Mouse (Mus musculus) induced T-regulatory cell, adult 2 months (primary cell): ENCODE data around the gene Slc25a13.

ENCODE experiments used
- DNase-seq: peaks from one replicate; pipeline ENCODE4 v3.0.0-alpha.2; 2012; ENCODE audit warnings: low read depth

Slc25a13 gene

GRCm38 (mm10) chr6:6112767-6113528, 104.0 kb downstream of the Slc25a13 start:
- no peak for DNase-seq

GRCm38 (mm10) chr6:6107419-6107966, 109.5 kb downstream of the Slc25a13 start:
- no peak for DNase-seq

- DNase-seq, result no peak
Measured at GRCm38 (mm10) chr6:6105586-6105985, 111.4 kb downstream of the Slc25a13 start.

GRCm38 (mm10) chr6:6103469-6103868, 113.5 kb downstream of the Slc25a13 start:
- no peak for DNase-seq

GRCm38 (mm10) chr6:6101605-6102004, 115.4 kb downstream of the Slc25a13 start:
- no peak for DNase-seq

GRCm38 (mm10) chr6:6100892-6101480, 116.0 kb downstream of the Slc25a13 start:
- no peak for DNase-seq

- DNase-seq, result no peak
Measured at GRCm38 (mm10) chr6:6093978-6094377, 123.0 kb downstream of the Slc25a13 start.

- no peak for DNase-seq
Measured at GRCm38 (mm10) chr6:6093522-6093921, 123.5 kb downstream of the Slc25a13 start.

GRCm38 (mm10) chr6:6092497-6092896, 124.5 kb downstream of the Slc25a13 start:
- DNase-seq, result no peak

GRCm38 (mm10) chr6:6091016-6091415, 126.0 kb downstream of the Slc25a13 start:
- DNase-seq, result no peak

- DNase-seq, result no peak
Measured at GRCm38 (mm10) chr6:6088151-6088550, 128.8 kb downstream of the Slc25a13 start.

GRCm38 (mm10) chr6:6080484-6080883, 136.5 kb downstream of the Slc25a13 start:
- DNase-seq, result no peak

GRCm38 (mm10) chr6:6077234-6077633, 139.7 kb downstream of the Slc25a13 start:
- DNase-seq, result no peak

GRCm38 (mm10) chr6:6075940-6076447, 141.0 kb downstream of the Slc25a13 start:
- no peak for DNase-seq

GRCm38 (mm10) chr6:6071038-6071437, 145.9 kb downstream of the Slc25a13 start:
- DNase-seq, result no peak

- DNase-seq, result no peak
Measured at GRCm38 (mm10) chr6:6070015-6070414, 147.0 kb downstream of the Slc25a13 start.

- no peak for DNase-seq
Measured at GRCm38 (mm10) chr6:6067201-6067600, 149.8 kb downstream of the Slc25a13 start.

- no peak for DNase-seq
Measured at GRCm38 (mm10) chr6:6058548-6058947, 158.4 kb downstream of the Slc25a13 start.

- DNase-seq, result no peak
Measured at GRCm38 (mm10) chr6:6053946-6054345, 163.0 kb downstream of the Slc25a13 start.

GRCm38 (mm10) chr6:6052696-6053095, 164.3 kb downstream of the Slc25a13 start:
- DNase-seq, result no peak

- DNase-seq, result no peak
Measured at GRCm38 (mm10) chr6:6046729-6047424, 170.1 kb downstream of the Slc25a13 start.

GRCm38 (mm10) chr6:6038773-6039550, 178.0 kb downstream of the Slc25a13 start:
- DNase-seq, result no peak
